21 mouse cellular contexts compared by ENCODE assay signal in the genomic region with DNA sequence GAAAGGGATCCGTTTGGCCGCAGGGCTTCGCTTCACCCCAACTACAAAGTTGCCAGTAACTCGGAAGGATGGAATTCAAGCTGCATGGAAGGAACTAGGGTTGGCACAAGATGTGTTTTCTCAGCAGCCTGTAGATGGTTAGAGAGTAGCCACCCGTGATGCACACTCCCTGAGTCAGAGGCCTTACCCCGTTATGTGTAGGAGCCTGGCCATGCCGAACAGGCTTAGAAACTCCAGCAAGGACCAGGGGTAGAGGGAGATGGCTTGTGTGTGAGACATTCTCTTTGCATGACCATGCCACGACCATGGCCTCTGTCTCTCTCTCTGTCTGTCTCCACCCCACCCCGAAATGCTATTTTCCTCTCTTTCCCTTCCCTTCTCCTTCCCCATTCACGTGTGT. TPM values are rescaled to one million over a fixed set of nuclear protein-coding genes. Genes with fewer than 3 reads are reported as not detected.
DNase-seq lines count a peak whose midpoint lies in the region; ATAC-seq and TF ChIP-seq lines count a peak whose summit lies in the region.
"Had no signal": no experiment of that assay in that cellular context is flagged by ENCODE, and none has a peak within 500 bp of the region (broad histone marks: within the 10 kb centered on the region; RNA-seq: fewer than 3 reads in every experiment).

No protein-coding gene starts in this region.

- no peak for DNase-seq in hindbrain, embryonic 11.5 days (ENCODE audit: low spot score)
- peak; percentile 56 for DNase-seq in Muller cell, postnatal 12 days (ENCODE audit: inconsistent ontology term)
- no peak for DNase-seq in embryo, embryonic 10.5 days (ENCODE audit: low spot score)
- DNase-seq: cerebellum, adult 8-10 months; embryo, embryonic 11 days; heart, postnatal 4 days; kidney, postnatal 14 days; midbrain, embryonic 14.5 days; retina, postnatal 1 day; spleen, adult 18-20 months; thymus, postnatal 25 days had no signal

- 79% methylated on average over 10 of the region's 10 CpGs for WGBS in hindbrain, embryonic 11.5 days
- WGBS in hindbrain, embryonic 16.5 days: 79% methylated on average over 10 of the region's 10 CpGs
- 74% methylated on average over 10 of the region's 10 CpGs for WGBS in liver, embryonic 15.5 days (ENCODE audit: insufficient replicate concordance)

- H3K9ac ChIP-seq in hindbrain, embryonic 11.5 days (ENCODE audit: low read depth, low read length): 0 out of 2 replicates have a peak overlapping the region, but pooled peaks have one; percentile 11
- no peak overlapping the region for H3K9ac ChIP-seq in hindbrain, embryonic 16.5 days (ENCODE audit: low read depth, low read length)
- H3K9ac ChIP-seq in liver, embryonic 15.5 days: peak overlapping the region; percentile 65; the same call in 1 of the 2 replicates

- no peaks in the 10 kb centered on the region for H3K9me3 ChIP-seq in hindbrain, embryonic 11.5 days (ENCODE audit: control insufficient read depth, low read length)
- H3K9me3 ChIP-seq in hindbrain, embryonic 16.5 days (ENCODE audit: control insufficient read depth, low read length): no peaks in the 10 kb centered on the region
- no peaks in the 10 kb centered on the region for H3K9me3 ChIP-seq in E14TG2a.4 (ENCODE audit: low read length)
- no peaks in the 10 kb centered on the region for H3K9me3 ChIP-seq in liver, embryonic 15.5 days (replicated peaks)
- H3K9me3 ChIP-seq: limb, embryonic 12.5 days had no signal

- H3K4me3 ChIP-seq in hindbrain, embryonic 11.5 days (ENCODE audit: low read depth, low read length): no peak overlapping the region
- no peak overlapping the region for H3K4me3 ChIP-seq in hindbrain, embryonic 16.5 days (ENCODE audit: low read length)
- peak overlapping the region; percentile 65 for H3K4me3 ChIP-seq in E14TG2a.4 (replicated peaks; ENCODE audit: low read length)
- no peak overlapping the region for H3K4me3 ChIP-seq in liver, embryonic 15.5 days (replicated peaks)
- H3K4me3 ChIP-seq: limb, embryonic 12.5 days had no signal

- no peak for TF ChIP-seq CTCF in E14TG2a.4 (conservative IDR thresholded peaks at IDR 0.05; ENCODE audit: low read length)

- ATAC-seq in hindbrain, embryonic 11.5 days (ENCODE audit: low FRiP score): no peak
- no peak for ATAC-seq in hindbrain, embryonic 16.5 days
- ATAC-seq in liver, embryonic 15.5 days (ENCODE audit: insufficient read depth): no peak
- no peak for ATAC-seq in cerebellum, adult (ENCODE audit: insufficient number of reproducible peaks, low FRiP score, low TSS enrichment)
- ATAC-seq: activated CD4-positive, CD25-positive, alpha-beta regulatory T cell, adult 4 months had no signal

- no peaks in the 10 kb centered on the region for H3K27me3 ChIP-seq in hindbrain, embryonic 11.5 days (ENCODE audit: control insufficient read depth, insufficient read depth, low read length)
- H3K27me3 ChIP-seq in hindbrain, embryonic 16.5 days (replicated peaks; ENCODE audit: control insufficient read depth, insufficient read depth, low read length): no peaks in the 10 kb centered on the region
- peaks cover 14% of the 10 kb centered on the region for H3K27me3 ChIP-seq in E14TG2a.4 (ENCODE audit: insufficient read depth, low read length)
- H3K27me3 ChIP-seq in liver, embryonic 15.5 days: no peaks in the 10 kb centered on the region

- H3K27ac ChIP-seq in hindbrain, embryonic 11.5 days (ENCODE audit: low read depth, low read length): no peak overlapping the region
- no peak overlapping the region for H3K27ac ChIP-seq in hindbrain, embryonic 16.5 days (ENCODE audit: low read depth, low read length)
- H3K27ac ChIP-seq in liver, embryonic 15.5 days (replicated peaks): peak overlapping the region; percentile 99
- H3K27ac ChIP-seq: limb, embryonic 12.5 days; stomach, postnatal 0 days had no signal

- no peak overlapping the region for H3K4me2 ChIP-seq in hindbrain, embryonic 11.5 days (replicated peaks; ENCODE audit: low read depth, low read length)
- no peak overlapping the region for H3K4me2 ChIP-seq in hindbrain, embryonic 16.5 days (ENCODE audit: low read length)
- H3K4me2 ChIP-seq in liver, embryonic 15.5 days: peak overlapping the region; percentile 70
- H3K4me2 ChIP-seq: limb, embryonic 12.5 days had no signal

- H3K36me3 ChIP-seq in hindbrain, embryonic 11.5 days (ENCODE audit: control insufficient read depth, insufficient read depth, low read length): no peaks in the 10 kb centered on the region
- H3K36me3 ChIP-seq in hindbrain, embryonic 16.5 days (ENCODE audit: control insufficient read depth, insufficient read depth, low read length): no peaks in the 10 kb centered on the region
- H3K36me3 ChIP-seq in E14TG2a.4 (ENCODE audit: insufficient read depth, low read length): no peaks in the 10 kb centered on the region
- H3K36me3 ChIP-seq in liver, embryonic 15.5 days (replicated peaks): 0 out of 2 replicates have a peak, but pooled peaks cover 14% of the 10 kb centered on the region
- H3K36me3 ChIP-seq: limb, embryonic 12.5 days had no signal

- no peaks in the 10 kb centered on the region for H3K4me1 ChIP-seq in hindbrain, embryonic 11.5 days (replicated peaks; ENCODE audit: control insufficient read depth, insufficient read depth, low read length)
- H3K4me1 ChIP-seq in hindbrain, embryonic 16.5 days (ENCODE audit: control insufficient read depth, insufficient read depth, low read depth, low read length): no peaks in the 10 kb centered on the region
- peaks cover 30% of the 10 kb centered on the region for H3K4me1 ChIP-seq in E14TG2a.4 (replicated peaks; ENCODE audit: low read depth, low read length)
- H3K4me1 ChIP-seq in liver, embryonic 15.5 days (replicated peaks): peaks cover 95% of the 10 kb centered on the region
- H3K4me1 ChIP-seq: limb, embryonic 12.5 days had no signal

RNA-seq across cellular contexts. Expression of gene Trim56, which starts 13.9 kb away (rescaled TPM):
- 5.5 and 7.1 TPM in 2 replicates for polyA plus RNA-seq in hindbrain, embryonic 11.5 days (2014; fragmentation: Nextera tagmentation; extraction: Ambion mirVana)
- polyA plus RNA-seq in hindbrain, embryonic 16.5 days (2015; fragmentation: Nextera tagmentation; extraction: Ambion mirVana): 1.8 and 2.3 TPM in 2 replicates
- polyA plus RNA-seq in liver, embryonic 15.5 days (2015; fragmentation: Nextera tagmentation; extraction: Ambion mirVana): 11.1 and 15.6 TPM in 2 replicates

RNA-seq across cellular contexts. Expression of gene Serpine1, which starts 30.0 kb away (rescaled TPM):
- 0.27 and 0.37 TPM in 2 replicates for polyA plus RNA-seq in hindbrain, embryonic 11.5 days (2014; fragmentation: Nextera tagmentation; extraction: Ambion mirVana)
- 0.14 TPM in 1 of 2 replicates, not detected in the other for polyA plus RNA-seq in hindbrain, embryonic 16.5 days (2015; fragmentation: Nextera tagmentation; extraction: Ambion mirVana)
- polyA plus RNA-seq in liver, embryonic 15.5 days (2015; fragmentation: Nextera tagmentation; extraction: Ambion mirVana): 0.06 and 0.20 TPM in 2 replicates
- polyA plus RNA-seq: activated CD4-positive, CD25-positive, alpha-beta regulatory T cell, adult 4 months; forebrain, embryonic 11.5 days; neural tube, embryonic 11.5 days had no signal

RNA-seq across cellular contexts. Expression of gene Muc3, which starts 47.0 kb away (rescaled TPM):
- polyA plus RNA-seq in hindbrain, embryonic 11.5 days (2014; fragmentation: Nextera tagmentation; extraction: Ambion mirVana): not detected in 2 replicates
- not detected in 2 replicates for polyA plus RNA-seq in hindbrain, embryonic 16.5 days (2015; fragmentation: Nextera tagmentation; extraction: Ambion mirVana)
- polyA plus RNA-seq in liver, embryonic 15.5 days (2015; fragmentation: Nextera tagmentation; extraction: Ambion mirVana): not detected in 2 replicates
- polyA plus RNA-seq: forebrain, embryonic 11.5 days; limb, embryonic 12.5 days; lung, postnatal 0 days; midbrain, embryonic 14.5 days; neural tube, embryonic 11.5 days had no signal

RNA-seq across cellular contexts. Expression of gene Ap1s1, which starts 56.1 kb away (rescaled TPM):
- polyA plus RNA-seq in hindbrain, embryonic 11.5 days (2014; fragmentation: Nextera tagmentation; extraction: Ambion mirVana): 154 and 169 TPM in 2 replicates
- polyA plus RNA-seq in hindbrain, embryonic 16.5 days (2015; fragmentation: Nextera tagmentation; extraction: Ambion mirVana): 242 and 260 TPM in 2 replicates
- polyA plus RNA-seq in liver, embryonic 15.5 days (2015; fragmentation: Nextera tagmentation; extraction: Ambion mirVana): 74.7 and 77.6 TPM in 2 replicates
